Mouse (Mus musculus): ENCODE results near the gene 9930111J21Rik2. TPM values are rescaled to one million over a fixed set of nuclear protein-coding genes. Genes with fewer than 3 reads are reported as not detected.
"Not testable (repeated sequence)": the region's sequence is repeated elsewhere in the genome, so short reads cannot be mapped to it uniquely, and the experiment has no call there.

The 9930111J21Rik2 gene
- total RNA-seq, 2 experiments from 2014 or later, result 6.0 to 8.0 TPM

- intact Hi-C loops (cut with DNase I); DNase-seq: not testable (repeated sequence)
Observed at GRCm38 (mm10) chr11:48979251-48979650, 71.8 kb downstream of the 9930111J21Rik2 start, which contains the start of gene 9930111J21Rik1. 9930111J21Rik1 (minus strand) TSS chr11:48979398.

GRCm38 (mm10) chr11:48978240-48978939 is 72.7 kb downstream of the 9930111J21Rik2 start, which contains the start of gene Olfr56:
Olfr56 (plus strand) TSS chr11:48978889.
- intact Hi-C loops (cut with DNase I), result not testable (repeated sequence)

GRCm38 (mm10) chr11:48974686-48975085 is 76.4 kb downstream of the 9930111J21Rik2 start:
- intact Hi-C loops (cut with DNase I); DNase-seq: not testable (repeated sequence)

More at GRCm38 (mm10) chr11:48978240-48978939, 72.7 kb downstream of the 9930111J21Rik2 start, which contains the start of gene Olfr56:
- not testable (repeated sequence) for DNase-seq

Other genes with a start within 250 kb of the 9930111J21Rik2 start
- 10 to 100 TPM; 21.0 to 22.7 TPM for gene Trim41, start 233.9 kb downstream of the 9930111J21Rik2 start, total RNA-seq (2021)
- gene Trim7, start 225.1 kb downstream of the 9930111J21Rik2 start, total RNA-seq (2021), result 10 to 100 TPM; 17.8 to 26.2 TPM
- gene Gm12184, start 224.6 kb downstream of the 9930111J21Rik2 start, total RNA-seq (2021), result 1 to 10 TPM; 3.5 to 3.9 TPM
- gene Irgm1, start 179.6 kb downstream of the 9930111J21Rik2 start, total RNA-seq (2021), result 10 to 100 TPM; 12.5 to 13.5 TPM
- gene Gm5431, start 149.0 kb downstream of the 9930111J21Rik2 start, total RNA-seq (2021), result 1 to 10 TPM in 1 of 2 experiments, under 1 TPM in 1; 0.86 to 3.0 TPM
- 1 to 10 TPM; 3.3 to 5.3 TPM for gene Psme2b, start 105.1 kb downstream of the 9930111J21Rik2 start, total RNA-seq (2021)
- not detected for gene Olfr56, start 72.4 kb downstream of the 9930111J21Rik2 start, total RNA-seq (2021)
- gene 9930111J21Rik1, start 71.8 kb downstream of the 9930111J21Rik2 start, total RNA-seq (2021), result 1 to 10 TPM; 5.4 to 6.3 TPM
- 1 to 10 TPM in 1 of 2 experiments, under 1 TPM in 1; 0.97 to 1.8 TPM for gene Gm12185, start 59.0 kb downstream of the 9930111J21Rik2 start, total RNA-seq (2021)
- gene Tgtp1, start 57.1 kb downstream of the 9930111J21Rik2 start, total RNA-seq (2021), result 1 to 10 TPM; 1.8 to 5.3 TPM
- 1 to 10 TPM in 1 of 2 experiments, under 1 TPM in 1; 0.28 to 3.8 TPM for gene Tgtp2, start 13.0 kb upstream of the 9930111J21Rik2 start, total RNA-seq (2021)
- 1 to 10 TPM; 2.3 to 2.7 TPM for gene Ifi47, start 25.3 kb upstream of the 9930111J21Rik2 start, total RNA-seq (2021)
- gene Olfr1396, start 63.6 kb upstream of the 9930111J21Rik2 start, total RNA-seq (2021), result 1 to 10 TPM; 1.5 TPM
- not detected for gene Olfr1395, start 91.0 kb upstream of the 9930111J21Rik2 start, total RNA-seq (2021)
- not detected for gene Olfr1394, start 103.1 kb upstream of the 9930111J21Rik2 start, total RNA-seq (2021)
- gene Btnl9, start 135.9 kb upstream of the 9930111J21Rik2 start, total RNA-seq (2021), result 10 to 100 TPM; 34.7 to 38.5 TPM
- gene Zfp62, start 152.1 kb upstream of the 9930111J21Rik2 start, total RNA-seq (2021), result 10 to 100 TPM; 25.8 to 26.8 TPM
- 10 to 100 TPM; 64.7 to 66.9 TPM for gene Mgat1, start 192.9 kb upstream of the 9930111J21Rik2 start, total RNA-seq (2021)
- under 1 TPM in 1 of 2 experiments, not detected in 1; 0.19 TPM for gene Olfr1393, start 227.1 kb upstream of the 9930111J21Rik2 start, total RNA-seq (2021)
- gene Olfr1392, start 234.0 kb upstream of the 9930111J21Rik2 start, total RNA-seq (2021), result not detected